Mouse (Mus musculus) hindbrain, embryonic 11.5 days (tissue): ENCODE data around the gene Sapcd2. TPM values are rescaled to one million over a fixed set of nuclear protein-coding genes. Genes with fewer than 3 reads are reported as not detected.

Experiments used
- ATAC-seq: fragments of 200-750 bp; cut with Nextera tagmentation; 2 replicates; pipeline ENCODE4 v1.8.0; 2017; ENCODE audit warnings: mild to moderate bottlenecking, moderate TSS enrichment, moderate library complexity; ENCODE audit not compliant: low FRiP score
- DNase-seq: peaks from one replicate; pipeline ENCODE4 v3.0.0-alpha.2; 2015; ENCODE audit warnings: low spot score
- H3K27ac ChIP-seq: fragments of 300-500 bp; sonication (generic); 2 replicates; pipeline ENCODE4 v1.5.1; 2014; ENCODE audit warnings: mild to moderate bottlenecking, low read depth, low read length
- H3K27me3 ChIP-seq: fragments of 300-500 bp; sonication (generic); 2 replicates; pipeline ENCODE4 v1.6.1; 2014; ENCODE audit warnings: mild to moderate bottlenecking, low read length, moderate library complexity, mixed read lengths; ENCODE audit not compliant: control insufficient read depth, insufficient read depth
- H3K36me3 ChIP-seq: fragments of 300-500 bp; sonication (generic); 2 replicates; pipeline ENCODE4 v1.6.1; 2014; ENCODE audit warnings: mild to moderate bottlenecking, low read length, moderate library complexity, mixed read lengths; ENCODE audit not compliant: control insufficient read depth, insufficient read depth
- H3K4me1 ChIP-seq: fragments of 300-500 bp; sonication (generic); replicated peaks from 2 replicates; pipeline ENCODE4 v1.6.1; 2014; ENCODE audit warnings: low read length, mixed read lengths; ENCODE audit not compliant: control insufficient read depth, insufficient read depth
- H3K4me2 ChIP-seq: fragments of 300-500 bp; sonication (generic); replicated peaks from 2 replicates; pipeline ENCODE4 v1.6.1; 2014; ENCODE audit warnings: mild to moderate bottlenecking, low read depth, low read length
- H3K4me3 ChIP-seq: fragments of 300-500 bp; sonication (generic); 2 replicates; pipeline ENCODE4 v1.5.1; 2014; ENCODE audit warnings: low read depth, low read length
- H3K9ac ChIP-seq: fragments of 300-500 bp; sonication (generic); 2 replicates; pipeline ENCODE4 v1.6.1; 2014; ENCODE audit warnings: low read depth, low read length
- H3K9me3 ChIP-seq: fragments of 300-500 bp; sonication (generic); 2 replicates; pipeline ENCODE4 v1.6.1; 2016; ENCODE audit warnings: low read length; ENCODE audit not compliant: control insufficient read depth
- WGBS: fragments of 180-500 bp; shearing (Covaris S2); extraction: QIAGEN DNeasy Blood & Tissue Kit; methylation state at CpG from one replicate; pipeline ENCODE4 v1.1.7; 2014; 5-methylcytosine and 5-hydroxymethylcytosine counted together
- polyA plus RNA-seq: library from polyadenylated mRNA; unstranded; fragments of >200 nt; fragmentation: Nextera tagmentation; extraction: Ambion mirVana; gene quantifications from 2 replicates; pipeline ENCODE4 v1.2.1, GENCODE M21; 2014

Sapcd2 gene
- 41.0 and 45.2 TPM in 2 replicates for polyA plus RNA-seq

DNA sequence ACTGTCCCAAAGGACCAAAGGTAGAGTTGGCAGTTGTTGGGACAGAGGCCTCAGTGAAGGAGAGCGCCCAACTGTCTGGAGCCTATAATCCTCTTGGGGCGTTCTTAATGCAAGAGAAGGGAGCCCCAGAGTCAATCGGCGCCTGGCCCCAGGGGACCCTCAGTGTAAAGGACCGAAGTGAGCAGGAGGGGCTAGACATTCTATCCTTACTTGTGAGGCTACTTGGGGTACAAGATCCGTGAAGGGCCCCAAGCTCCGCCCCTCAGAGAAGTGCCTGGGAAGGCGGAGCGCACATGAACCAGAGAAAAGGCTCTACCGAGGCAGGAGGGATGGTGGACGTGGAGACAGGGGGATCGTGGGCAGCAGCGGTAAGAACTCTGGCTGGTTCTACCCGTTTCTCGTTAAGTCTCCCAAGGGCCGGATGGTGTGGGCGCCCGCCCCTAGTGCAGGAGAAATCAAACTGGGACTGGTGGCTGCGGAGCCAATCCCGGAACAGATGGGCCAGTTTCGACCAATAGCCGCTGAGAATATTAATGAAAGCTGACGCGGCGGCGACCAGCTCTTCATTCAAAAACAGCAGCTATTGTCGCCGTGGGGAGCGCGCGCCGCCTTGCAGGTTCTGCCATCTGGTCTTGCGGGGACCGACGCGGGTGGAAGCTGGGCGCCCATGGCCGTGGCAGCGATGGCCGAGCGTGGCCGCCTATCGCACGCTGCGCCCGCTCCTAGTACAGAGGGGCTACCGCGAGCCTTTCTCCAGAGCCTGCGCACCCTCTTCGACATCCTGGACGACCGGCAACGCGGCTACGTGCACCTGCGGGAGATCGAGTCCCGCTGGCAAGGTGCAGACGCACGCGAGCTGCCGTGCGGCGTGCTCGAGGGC, at the start of gene Sapcd2:
Gene Sapcd2 (plus strand): TSS at position 558 of the 880 bp plus-strand sequence.
- peak; percentile 88 for DNase-seq
- peak; percentile 93 for ATAC-seq
- under 1% methylated on average over 64 of the region's 65 CpGs for WGBS
- peak within 1 kb of the TSS; percentile 85 for H3K4me3 ChIP-seq
- H3K4me1 ChIP-seq = peaks cover 6% of the 10 kb centered on the region
- H3K36me3 ChIP-seq = no peaks in the 10 kb centered on the region
- H3K4me2 ChIP-seq = peak within 1 kb of the TSS; percentile 98
- no peaks in the 10 kb centered on the region for H3K27me3 ChIP-seq
- no peaks in the 10 kb centered on the region for H3K9me3 ChIP-seq
- H3K9ac ChIP-seq = peak within 1 kb of the TSS; percentile 70
- H3K27ac ChIP-seq = peak within 1 kb of the TSS; percentile 83

- WGBS = 78% methylated on average over 2 of the region's 2 CpGs
- no peak overlapping the region for H3K4me2 ChIP-seq
- no peaks in the 10 kb centered on the region for H3K36me3 ChIP-seq
- H3K4me1 ChIP-seq = no peaks in the 10 kb centered on the region
- ATAC-seq (no peak), DNase-seq (no peak)
- H3K27me3 ChIP-seq = peaks cover 1% of the 10 kb centered on the region; the same call in 1 of the 2 replicates
- H3K9me3 ChIP-seq = no peaks in the 10 kb centered on the region
- H3K9ac ChIP-seq = no peak overlapping the region
- no peak overlapping the region for H3K27ac ChIP-seq
- H3K4me3 ChIP-seq = no peak overlapping the region
Measured at GRCm38 (mm10) chr2:25326036-25326435, 46.1 kb upstream of the Sapcd2 start.

DNA sequence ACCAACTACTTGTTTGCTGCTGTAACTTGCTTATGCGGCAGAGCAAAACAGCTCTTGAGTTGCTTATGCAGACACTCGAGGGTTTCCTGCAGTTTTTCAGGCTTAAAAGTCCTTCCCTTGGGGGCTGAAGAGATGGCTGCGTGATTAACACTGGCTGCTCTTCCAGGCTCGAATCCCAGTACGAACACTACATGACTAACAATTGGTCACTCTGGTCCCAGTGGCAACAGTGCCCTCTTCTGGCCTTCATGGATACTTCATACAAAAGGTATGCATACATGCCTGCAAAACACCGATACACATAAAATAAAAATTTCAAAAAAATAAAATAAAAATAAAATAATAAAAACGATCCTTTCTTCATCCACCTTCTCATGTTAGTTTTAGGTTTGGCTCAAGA, 43.7 kb upstream of the Sapcd2 start:
- Histone ChIP-seq H3K4me1 (peaks cover 3% of the 10 kb centered on the region; the same call in 1 of the 2 replicates), H3K9me3 (no peaks in the 10 kb centered on the region), H3K4me2 (no peak overlapping the region), H3K4me3 (no peak overlapping the region), H3K9ac (no peak overlapping the region), H3K36me3 (no peaks in the 10 kb centered on the region), H3K27me3 (no peaks in the 10 kb centered on the region; the same call in 1 of the 2 replicates), H3K27ac (no peak overlapping the region)
- ATAC-seq = no peak
- peak; percentile 63 for DNase-seq
- 37% methylated on average over 7 of the region's 7 CpGs for WGBS

GRCm38 (mm10) chr2:25331470-25331869, 40.7 kb upstream of the Sapcd2 start:
- Histone ChIP-seq H3K4me1 (peaks cover 3% of the 10 kb centered on the region; the same call in 1 of the 2 replicates), H3K9me3 (no peaks in the 10 kb centered on the region), H3K9ac (peak overlapping the region; percentile 91; the same call in 1 of the 2 replicates), H3K4me2 (peak overlapping the region; percentile 86), H3K27ac (no peak overlapping the region), H3K27me3 (no peaks in the 10 kb centered on the region; the same call in 1 of the 2 replicates), H3K4me3 (peak overlapping the region; percentile 93), H3K36me3 (0 out of 2 replicates have a peak, but pooled peaks cover 3% of the 10 kb centered on the region)
- DNase-seq (no peak), ATAC-seq (no peak)
- 63% methylated on average over 9 of the region's 9 CpGs for WGBS

- H3K27me3 ChIP-seq = no peaks in the 10 kb centered on the region; the same call in 1 of the 2 replicates
- no peaks in the 10 kb centered on the region for H3K9me3 ChIP-seq
- peak within 1 kb of the TSS; percentile 91 for H3K9ac ChIP-seq
- ATAC-seq (peak; percentile 98), DNase-seq (peak; percentile 100)
- 0 out of 2 replicates have a peak, but pooled peaks cover 3% of the 10 kb centered on the region for H3K36me3 ChIP-seq
- H3K4me1 ChIP-seq = peaks cover 3% of the 10 kb centered on the region; the same call in 1 of the 2 replicates
- peak within 1 kb of the TSS; percentile 93 for H3K4me3 ChIP-seq
- H3K27ac ChIP-seq = peak within 1 kb of the TSS; percentile 77
- under 1% methylated on average over 78 of the region's 78 CpGs for WGBS
- H3K4me2 ChIP-seq = peak within 1 kb of the TSS; percentile 86
Measured at GRCm38 (mm10) chr2:25332286-25333160, 39.6 kb upstream of the Sapcd2 start, which contains the start of gene Man1b1. Gene Man1b1, plus strand, starts transcription at chr2:25332338.

DNA sequence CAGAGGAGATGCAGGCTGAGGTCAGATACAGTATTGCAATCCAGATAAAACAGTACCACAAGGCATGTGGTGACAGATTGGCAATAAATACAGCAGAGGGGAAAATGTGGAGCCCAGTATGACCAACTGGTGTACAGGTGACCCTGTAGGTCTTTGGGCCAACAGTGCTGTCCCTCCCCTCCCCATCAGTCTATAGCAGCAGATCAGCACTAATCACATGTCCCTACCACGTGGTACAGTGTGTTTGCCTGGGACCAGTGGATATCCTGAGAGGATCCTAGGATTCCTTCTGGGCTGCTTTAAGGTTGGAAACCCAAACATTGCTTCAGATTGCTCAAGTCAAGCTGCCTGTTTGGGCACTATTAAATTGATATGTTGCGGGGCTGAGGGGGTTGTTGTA, 38.6 kb upstream of the Sapcd2 start:
- no peak for ATAC-seq

GRCm38 (mm10) chr2:25338303-25338702, 33.8 kb upstream of the Sapcd2 start:
- Histone ChIP-seq H3K9me3 (no peaks in the 10 kb centered on the region), H3K4me3 (no peak overlapping the region), H3K27me3 (no peaks in the 10 kb centered on the region), H3K4me2 (no peak overlapping the region), H3K27ac (no peak overlapping the region), H3K9ac (no peak overlapping the region), H3K36me3 (peaks cover 6% of the 10 kb centered on the region; the same call in 1 of the 2 replicates), H3K4me1 (peaks cover 2% of the 10 kb centered on the region; the same call in 1 of the 2 replicates)
- ATAC-seq (no peak), DNase-seq (no peak)
- WGBS = 94% methylated on average over 6 of the region's 6 CpGs

More for the DNA sequence above, 38.6 kb upstream of the Sapcd2 start:
- Histone ChIP-seq H3K36me3 (peaks cover 3% of the 10 kb centered on the region; the same call in 1 of the 2 replicates), H3K4me1 (peaks cover 3% of the 10 kb centered on the region; the same call in 1 of the 2 replicates), H3K4me3 (peak overlapping the region; percentile 93), H3K4me2 (peak overlapping the region; percentile 86), H3K9ac (no peak overlapping the region), H3K9me3 (no peaks in the 10 kb centered on the region), H3K27me3 (no peaks in the 10 kb centered on the region; the same call in 1 of the 2 replicates), H3K27ac (no peak overlapping the region)
- 91% methylated on average over 2 of the region's 2 CpGs for WGBS
- no peak for DNase-seq

DNA sequence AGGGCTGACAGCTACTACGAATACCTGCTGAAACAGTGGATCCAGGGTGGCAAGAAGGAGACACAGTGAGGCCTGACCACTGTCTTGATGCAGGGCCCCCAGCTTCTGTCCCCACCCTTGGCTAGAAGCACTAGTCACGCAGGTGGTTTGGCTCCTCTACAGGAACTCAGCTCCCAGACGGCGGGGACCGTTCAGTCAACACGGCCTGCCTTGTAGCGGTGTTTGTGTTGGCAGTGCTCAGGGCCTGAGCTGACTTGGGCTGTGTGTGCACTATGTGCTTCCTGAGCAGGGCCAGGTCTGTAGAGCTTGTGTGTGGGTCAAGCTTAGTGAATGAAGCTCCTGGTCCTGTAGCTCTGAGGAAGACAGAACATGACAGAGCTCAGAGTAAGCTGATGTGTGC, 24.0 kb upstream of the Sapcd2 start:
- no peaks in the 10 kb centered on the region for H3K4me1 ChIP-seq
- 95% methylated on average over 7 of the region's 7 CpGs for WGBS
- no peaks in the 10 kb centered on the region for H3K9me3 ChIP-seq
- H3K4me3 ChIP-seq = no peak overlapping the region
- DNase-seq = no peak
- ATAC-seq = no peak
- no peak overlapping the region for H3K9ac ChIP-seq
- H3K4me2 ChIP-seq = no peak overlapping the region
- H3K27me3 ChIP-seq = no peaks in the 10 kb centered on the region
- H3K27ac ChIP-seq = no peak overlapping the region
- peaks cover 22% of the 10 kb centered on the region for H3K36me3 ChIP-seq
